Mouse (Mus musculus) liver, postnatal 0 days (tissue): Measurements from ENCODE around the gene Wdr86. TPM values are rescaled to one million over a fixed set of nuclear protein-coding genes. Genes with fewer than 3 reads are reported as not detected.

Experiments
- ATAC-seq: fragments of 200-750 bp; cut with Nextera tagmentation; 2 replicates; pipeline ENCODE4 v1.8.0; 2017; ENCODE audit warnings: mild to moderate bottlenecking, moderate library complexity
- DNase-seq: peaks from one replicate; pipeline ENCODE4 v3.0.0-alpha.2; 2016
- H3K27ac ChIP-seq: fragments of 300-500 bp; sonication (generic); 2 replicates; pipeline ENCODE4 v1.5.1; 2014; ENCODE audit warnings: antibody characterized with exemption, moderate library complexity, mild to moderate bottlenecking, low read depth
- H3K27me3 ChIP-seq: fragments of 300-500 bp; sonication (generic); 2 replicates; pipeline ENCODE4 v1.6.1; 2014; ENCODE audit warnings: low read length, control low read depth, mixed read lengths; ENCODE audit not compliant: insufficient read depth
- H3K36me3 ChIP-seq: fragments of 300-500 bp; sonication (generic); replicated peaks from 2 replicates; pipeline ENCODE4 v1.6.1; 2014; ENCODE audit warnings: mild to moderate bottlenecking, control low read depth, low read length, moderate library complexity, mixed read lengths; ENCODE audit not compliant: insufficient read depth
- H3K4me1 ChIP-seq: fragments of 300-500 bp; sonication (generic); 2 replicates; pipeline ENCODE4 v1.6.1; 2014; ENCODE audit warnings: antibody characterized with exemption, mild to moderate bottlenecking, control low read depth; ENCODE audit not compliant: insufficient read depth
- H3K4me2 ChIP-seq: fragments of 300-500 bp; sonication (generic); 2 replicates; pipeline ENCODE4 v1.6.1; 2014; ENCODE audit warnings: low read depth, mild to moderate bottlenecking, low read length, moderate library complexity, mixed read lengths
- H3K4me3 ChIP-seq: fragments of 300-500 bp; sonication (generic); 2 replicates; pipeline ENCODE4 v1.5.1; 2014; ENCODE audit warnings: low read depth, low read length
- H3K9ac ChIP-seq: fragments of 300-500 bp; sonication (generic); replicated peaks from 2 replicates; pipeline ENCODE4 v1.6.1; 2014; ENCODE audit warnings: mild to moderate bottlenecking, moderate library complexity
- H3K9me3 ChIP-seq: fragments of 300-500 bp; sonication (generic); 2 replicates; pipeline ENCODE4 v1.6.1; 2016; ENCODE audit warnings: mild to moderate bottlenecking, control low read depth, low read length, mixed read lengths
- CTCF ChIP-seq: sonication (generic); IDR thresholded peaks from 2 replicates; pipeline ENCODE4 v1.5.1; 2016; ENCODE audit warnings: antibody characterized with exemption, low read depth
- EP300 ChIP-seq: IDR thresholded peaks from 2 replicates; pipeline ENCODE4 v1.6.1; 2016; ENCODE audit warnings: antibody characterized with exemption, low read depth, mild to moderate bottlenecking
- WGBS: fragments of 180-500 bp; shearing (Covaris S2); extraction: QIAGEN DNeasy Blood & Tissue Kit; methylation state at CpG from one replicate; pipeline ENCODE4 v1.1.7; 2014; ENCODE audit not compliant: insufficient replicate concordance; 5-methylcytosine and 5-hydroxymethylcytosine counted together
- polyA plus RNA-seq: library from polyadenylated mRNA; unstranded; fragments of >200 nt; fragmentation: Nextera tagmentation; extraction: Ambion mirVana; gene quantifications from 2 replicates; pipeline ENCODE4 v1.2.1, GENCODE M21; 2015

Wdr86 gene
- polyA plus RNA-seq, 1 experiment from 2014 or later: 1.4 TPM

DNA sequence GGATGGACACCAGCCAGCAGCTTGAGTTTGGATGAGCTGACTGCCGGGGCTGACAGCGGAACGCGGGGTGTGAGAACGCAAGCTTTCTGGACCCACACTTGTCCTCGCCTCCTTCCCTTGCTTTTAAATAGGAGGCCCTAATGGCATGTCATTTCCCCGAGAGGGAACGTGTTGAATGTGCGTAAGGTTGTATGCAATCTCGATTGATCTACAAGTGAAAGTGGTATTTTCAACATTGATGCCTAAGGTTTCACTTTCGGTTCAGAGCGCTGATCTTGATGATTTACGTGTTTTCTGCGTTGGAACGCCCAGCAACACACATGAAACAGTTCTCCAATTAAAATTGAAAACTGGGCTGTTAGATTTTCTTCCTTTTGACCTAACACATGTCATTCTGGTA, 44.4 kb downstream of the Wdr86 start:
- Histone ChIP-seq H3K4me3 (peak overlapping the region; percentile 100), H3K4me1 (peaks cover 17% of the 10 kb centered on the region), H3K9ac (peak overlapping the region; percentile 98), H3K4me2 (peak overlapping the region; percentile 72), H3K27me3 (no peaks in the 10 kb centered on the region), H3K36me3 (peaks cover 20% of the 10 kb centered on the region), H3K27ac (peak overlapping the region; percentile 100), H3K9me3 (no peaks in the 10 kb centered on the region)
- under 1% methylated on average over 15 of the region's 15 CpGs for WGBS
- no peak for TF ChIP-seq CTCF
- TF ChIP-seq EP300: no peak
- ATAC-seq (peak; percentile 12), DNase-seq (no peak)

DNA sequence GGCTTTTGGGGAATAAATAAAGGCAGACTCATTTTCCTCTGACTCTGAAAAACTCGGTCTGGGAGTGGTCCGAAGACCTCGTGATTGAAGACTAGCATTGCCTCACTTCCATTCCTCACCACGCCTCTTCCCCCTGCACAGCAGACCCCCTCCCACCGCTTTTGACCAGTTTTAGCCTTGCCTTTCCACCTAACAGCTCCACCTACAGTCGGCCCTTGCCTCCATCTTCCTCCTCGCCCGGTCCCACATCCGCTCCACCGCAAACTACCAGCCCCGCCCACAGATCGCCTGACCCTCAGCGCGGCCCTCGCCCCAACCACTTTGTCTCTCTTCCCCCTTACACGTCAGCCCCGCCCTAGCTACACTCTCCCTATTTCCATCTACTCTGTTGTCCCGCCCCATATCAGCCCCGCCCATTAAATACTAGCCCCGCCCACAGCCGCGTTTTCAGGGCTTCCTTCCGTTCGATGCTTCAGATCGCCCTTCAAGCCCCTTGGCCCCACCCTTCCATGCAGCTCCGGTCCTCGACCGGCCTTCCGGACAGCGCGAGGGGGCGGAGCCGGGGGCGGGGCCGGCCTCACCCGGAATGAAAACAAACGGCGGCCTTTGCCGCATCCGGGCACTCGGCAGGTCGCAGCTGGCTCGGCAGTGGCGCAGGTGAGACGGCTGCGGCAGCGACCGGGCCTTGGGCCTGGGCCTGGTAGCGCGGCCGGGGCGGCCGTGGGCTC, 45.0 kb downstream of the Wdr86 start, which contains the start of gene Nub1:
Nub1 (plus strand) TSS at position 167 of the 728 bp plus-strand sequence.
- Histone ChIP-seq H3K27me3 (no peaks in the 10 kb centered on the region), H3K4me1 (peaks cover 17% of the 10 kb centered on the region), H3K9ac (peak within 1 kb of the TSS; percentile 98), H3K36me3 (peaks cover 13% of the 10 kb centered on the region), H3K9me3 (no peaks in the 10 kb centered on the region), H3K4me2 (peak within 1 kb of the TSS; percentile 72), H3K27ac (peak within 1 kb of the TSS; percentile 100), H3K4me3 (peak within 1 kb of the TSS; percentile 100)
- peak; percentile 100 for DNase-seq
- TF ChIP-seq CTCF (peak; percentile 72), EP300 (peak; percentile 66)
- WGBS: under 1% methylated on average over 53 of the region's 53 CpGs
- peak; percentile 94 for ATAC-seq

- H3K9me3 ChIP-seq: no peaks in the 10 kb centered on the region
- ATAC-seq (peak; percentile 4; the same call in 1 of the 2 replicates), DNase-seq (no peak)
- H3K9ac ChIP-seq: peak overlapping the region; percentile 49
- H3K36me3 ChIP-seq: peaks cover 6% of the 10 kb centered on the region
- no peaks in the 10 kb centered on the region for H3K27me3 ChIP-seq
- H3K4me3 ChIP-seq: peak overlapping the region; percentile 100
- peak overlapping the region; percentile 70 for H3K4me2 ChIP-seq
- H3K4me1 ChIP-seq: peaks cover 17% of the 10 kb centered on the region
- TF ChIP-seq EP300 (no peak), CTCF (no peak)
- WGBS: 24% methylated on average over 16 of the region's 16 CpGs
- H3K27ac ChIP-seq: peak overlapping the region; percentile 84
These were observed 45.8 kb downstream of the Wdr86 start for GRCm38 (mm10) chr5:24684578-24685365.

DNA sequence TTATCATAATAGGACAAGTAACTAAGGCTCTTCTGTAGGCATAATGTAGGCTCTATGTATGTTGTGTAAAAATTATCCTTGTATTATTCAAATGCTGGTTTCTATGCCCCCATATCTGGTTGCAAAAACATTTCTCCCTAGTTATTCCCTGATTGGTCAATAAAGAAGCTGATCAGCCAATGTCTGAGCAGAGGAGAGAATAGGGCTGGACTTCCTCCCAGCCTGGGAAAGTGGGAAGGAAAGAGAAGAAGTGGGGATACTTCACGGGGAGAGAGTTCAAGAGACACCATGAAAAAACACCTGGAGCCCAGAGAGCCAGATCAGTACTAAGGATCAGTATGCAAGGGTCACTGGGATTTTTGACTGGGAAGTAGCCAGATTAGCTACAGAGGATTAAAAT, 49.1 kb downstream of the Wdr86 start:
- no peak for TF ChIP-seq EP300
- no peak for TF ChIP-seq CTCF
- no peak for ATAC-seq
- H3K27ac ChIP-seq: no peak overlapping the region
- H3K36me3 ChIP-seq: no peaks in the 10 kb centered on the region
- no peaks in the 10 kb centered on the region for H3K9me3 ChIP-seq
- 38% methylated on average over 1 of the region's 1 CpGs for WGBS
- no peaks in the 10 kb centered on the region for H3K27me3 ChIP-seq
- DNase-seq: no peak
- no peak overlapping the region for H3K4me2 ChIP-seq
- H3K4me1 ChIP-seq: 0 out of 2 replicates have a peak, but pooled peaks cover 2% of the 10 kb centered on the region
- no peak overlapping the region for H3K9ac ChIP-seq
- H3K4me3 ChIP-seq: no peak overlapping the region

GRCm38 (mm10) chr5:24674238-24674637, 56.3 kb downstream of the Wdr86 start:
- Histone ChIP-seq H3K36me3 (no peaks in the 10 kb centered on the region), H3K27ac (no peak overlapping the region), H3K27me3 (no peaks in the 10 kb centered on the region), H3K4me3 (no peak overlapping the region), H3K4me2 (no peak overlapping the region), H3K9ac (no peak overlapping the region), H3K4me1 (no peaks in the 10 kb centered on the region), H3K9me3 (no peaks in the 10 kb centered on the region)
- DNase-seq (peak; percentile 81), ATAC-seq (0 out of 2 replicates have a peak, but pooled peaks have one; percentile 45)
- TF ChIP-seq EP300 (no peak), CTCF (peak; percentile 91)
- 24% methylated on average over 4 of the region's 4 CpGs for WGBS

Other genes with a start within 250 kb of the Wdr86 start
- gene Gbx1, start 203.5 kb downstream of the Wdr86 start, polyA plus RNA-seq: not detected in 2 replicates
- 0.06 and 0.14 TPM in 2 replicates for gene Asb10, start 189.7 kb downstream of the Wdr86 start, polyA plus RNA-seq
- not detected in 2 replicates for gene 4931409K22Rik, start 173.9 kb downstream of the Wdr86 start, polyA plus RNA-seq
- 24.9 and 26.4 TPM in 2 replicates for gene Abcf2, start 153.3 kb downstream of the Wdr86 start, polyA plus RNA-seq
- 13.8 and 15.9 TPM in 2 replicates for gene Chpf2, start 144.0 kb downstream of the Wdr86 start, polyA plus RNA-seq
- gene Smarcd3, start 106.3 kb downstream of the Wdr86 start, polyA plus RNA-seq: 0.80 and 0.84 TPM in 2 replicates
- gene Nub1, start 45.2 kb downstream of the Wdr86 start, polyA plus RNA-seq: 12.0 and 12.5 TPM in 2 replicates
- gene Crygn, start 27.3 kb upstream of the Wdr86 start, polyA plus RNA-seq: 1.4 and 1.6 TPM in 2 replicates
- gene Rheb, start 111.9 kb upstream of the Wdr86 start, polyA plus RNA-seq: 79.6 and 80.0 TPM in 2 replicates